Mouse (Mus musculus) embryo, embryonic 9.5 days (tissue): ENCODE results near the gene Cox14.
A peak's percentile ranks its signal among the peaks of the same experiment; 100 is the strongest.

Experiments
- DNase-seq: peaks from one replicate; pipeline ENCODE4 v3.0.0-alpha.2; 2017; ENCODE audit errors: extremely low spot score

The Cox14 gene

DNA sequence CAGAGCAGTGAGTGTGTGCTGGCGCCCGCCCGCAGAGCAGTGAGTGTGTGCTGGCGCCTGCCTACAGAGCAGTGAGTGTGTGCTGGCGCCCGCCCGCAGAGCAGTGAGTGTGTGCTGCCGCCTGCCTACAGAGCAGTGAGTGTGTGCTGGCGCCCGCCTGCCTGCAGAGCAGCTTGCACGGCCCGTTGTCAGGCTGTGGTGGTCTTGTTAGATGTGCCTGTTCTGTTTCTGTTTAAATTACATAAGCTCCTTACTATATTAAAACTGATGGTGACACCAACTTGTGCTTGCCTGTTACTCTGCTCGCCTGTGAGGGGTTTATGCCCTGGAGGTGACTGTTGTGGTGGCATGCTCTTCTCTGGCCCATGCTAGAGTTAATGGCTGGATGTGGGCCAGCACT lies 17.2 kb upstream of the Cox14 start:
- DNase-seq: no peak

DNA sequence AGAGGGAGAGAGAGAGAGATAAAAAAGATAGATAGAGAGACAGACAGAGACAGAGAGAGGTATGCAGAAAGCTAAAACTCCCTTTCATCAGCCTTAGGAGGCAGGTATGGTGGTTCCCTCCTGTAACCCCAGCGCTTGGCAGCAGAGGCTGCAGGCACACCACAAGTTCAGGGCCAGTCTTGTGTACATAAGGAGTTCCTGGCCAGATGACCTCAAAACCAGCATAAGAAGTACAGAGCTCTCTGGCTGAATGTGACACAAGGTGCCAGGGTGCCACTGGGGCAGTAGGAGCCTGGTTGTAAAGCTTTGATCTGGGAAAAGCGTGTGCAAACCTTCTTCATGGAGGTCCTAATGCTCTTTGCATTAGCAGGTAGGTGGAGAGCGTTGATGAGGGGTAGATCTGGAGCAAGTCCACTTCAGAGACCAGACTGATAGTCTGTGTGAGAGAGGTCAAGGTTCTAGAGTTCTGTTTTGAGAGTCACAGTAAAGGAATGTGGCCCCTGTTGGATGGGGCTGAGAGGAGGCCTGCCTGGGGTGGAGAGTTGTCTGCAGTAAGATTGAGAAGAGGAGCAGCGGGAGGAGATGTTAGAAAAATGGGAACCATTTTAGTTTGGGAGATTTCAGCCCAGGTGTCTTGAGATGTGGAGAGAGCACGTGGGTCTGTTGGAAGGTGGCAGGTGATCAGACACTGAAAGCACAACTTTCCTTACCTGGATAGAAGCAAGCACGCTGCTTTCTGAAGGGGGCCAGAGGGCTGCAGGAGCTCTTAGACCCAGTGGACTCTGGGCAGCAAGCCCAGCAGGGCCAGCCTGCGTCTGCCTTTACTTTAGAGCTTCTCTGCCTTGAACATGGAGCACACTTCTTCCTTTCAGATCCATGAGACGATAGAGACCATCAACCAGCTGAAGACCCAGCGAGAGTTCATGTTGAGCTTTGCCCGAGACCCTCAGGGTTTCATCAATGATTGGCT lies 14.9 kb upstream of the Cox14 start:
- DNase-seq: no peak

DNA sequence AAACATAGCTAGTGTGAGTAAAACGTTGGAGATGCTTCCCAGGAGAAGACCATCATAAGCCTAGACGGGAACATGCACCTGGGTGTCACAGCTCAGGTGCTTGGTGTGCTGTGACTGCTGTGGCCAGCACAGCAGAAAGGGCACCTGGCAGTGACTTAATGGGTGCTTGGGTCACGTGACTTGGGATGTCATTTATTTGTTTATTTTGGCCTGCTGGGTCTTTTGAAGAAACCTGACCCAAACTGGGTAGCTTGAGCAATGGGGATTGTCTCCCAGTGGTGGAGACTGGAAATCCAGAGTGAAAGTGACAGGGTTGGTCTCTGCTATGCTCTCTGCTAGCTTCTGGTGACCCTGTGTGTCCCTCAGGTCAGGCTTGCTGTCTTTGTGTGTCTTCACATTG lies 13.9 kb upstream of the Cox14 start:
- DNase-seq: no peak

DNA sequence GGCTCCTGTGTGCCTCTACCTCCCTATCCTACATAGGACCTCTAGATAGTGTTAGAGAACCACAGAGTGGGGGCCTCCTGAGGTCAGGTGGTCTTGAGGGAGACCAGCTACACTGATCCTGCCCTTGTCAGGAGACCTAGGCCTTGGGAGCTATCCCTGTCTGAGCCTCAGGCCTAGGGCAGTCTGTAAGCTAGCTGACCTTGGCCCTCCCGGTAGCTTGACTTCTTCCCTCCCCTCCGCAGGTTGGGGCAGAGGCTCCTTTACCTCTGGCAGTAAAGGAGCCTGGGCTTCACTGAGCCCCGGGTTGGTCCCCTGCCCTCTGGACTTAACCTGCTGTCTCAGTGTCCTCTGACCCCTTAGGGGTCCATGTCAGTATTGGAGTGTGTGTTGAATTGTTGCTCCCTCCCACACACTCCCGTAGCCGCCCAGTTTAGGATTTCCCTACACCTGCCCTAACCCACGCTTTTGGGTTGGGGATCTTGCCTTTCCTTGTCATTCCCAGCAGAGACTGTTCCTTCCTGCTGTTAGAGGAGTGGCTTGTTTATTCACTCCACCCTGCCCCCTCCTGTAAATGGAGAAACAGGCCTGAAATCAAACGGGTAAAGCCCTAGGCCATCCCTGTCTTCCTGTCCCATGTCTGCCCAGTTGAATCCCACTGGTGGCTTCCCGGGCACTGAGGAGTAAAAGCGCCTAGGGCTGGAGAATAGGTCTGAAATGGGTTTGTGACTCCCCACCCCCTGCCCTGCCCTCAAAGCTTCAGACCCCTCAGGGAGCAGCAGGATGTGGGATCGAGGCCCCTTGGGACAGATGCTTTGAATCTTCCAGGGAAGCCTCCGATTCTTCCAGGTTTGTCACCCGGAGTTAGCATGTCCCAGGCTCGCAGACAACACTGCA lies 12.5 kb upstream of the Cox14 start:
- DNase-seq: no peak

DNA sequence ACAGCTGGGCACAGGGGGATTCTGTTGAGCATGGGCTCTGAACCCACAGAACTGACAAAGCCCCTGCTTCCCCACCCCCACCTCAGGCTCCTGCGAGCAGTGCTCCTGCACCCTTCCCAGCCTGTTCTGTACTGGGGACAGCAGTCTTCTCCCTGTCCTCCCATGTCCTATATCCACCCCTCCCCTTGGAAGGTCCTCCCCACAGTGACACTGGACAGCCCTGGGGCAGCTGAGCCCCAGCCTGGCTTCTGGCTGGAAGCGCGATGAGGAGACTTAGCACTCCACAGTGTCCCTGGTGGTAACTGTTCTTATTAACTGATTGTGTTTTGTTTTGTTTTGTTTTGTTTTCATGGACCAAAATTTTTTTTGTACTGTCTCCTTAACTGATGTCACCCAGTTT lies 11.8 kb upstream of the Cox14 start:
- DNase-seq: no peak

DNA sequence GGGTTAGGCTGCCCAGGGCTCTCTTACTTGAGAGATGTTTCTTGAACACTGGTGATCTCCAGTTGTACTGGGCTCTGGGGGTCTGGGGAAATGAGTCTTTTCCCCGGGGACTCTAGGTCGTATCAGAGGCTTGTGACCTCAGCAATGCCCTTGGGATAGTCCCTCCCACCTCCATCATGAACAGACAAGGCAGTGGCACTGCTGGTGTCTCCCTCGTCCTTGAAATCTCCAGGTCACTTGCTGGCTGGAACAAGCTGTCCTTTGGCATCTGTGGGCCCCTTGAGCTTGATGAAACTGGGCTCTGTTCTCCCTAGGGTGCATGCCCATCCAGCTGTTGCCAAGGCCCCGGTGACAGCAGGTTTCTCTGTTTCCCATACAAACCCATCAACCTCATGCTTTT lies 11.2 kb upstream of the Cox14 start:
- DNase-seq: no peak

DNA sequence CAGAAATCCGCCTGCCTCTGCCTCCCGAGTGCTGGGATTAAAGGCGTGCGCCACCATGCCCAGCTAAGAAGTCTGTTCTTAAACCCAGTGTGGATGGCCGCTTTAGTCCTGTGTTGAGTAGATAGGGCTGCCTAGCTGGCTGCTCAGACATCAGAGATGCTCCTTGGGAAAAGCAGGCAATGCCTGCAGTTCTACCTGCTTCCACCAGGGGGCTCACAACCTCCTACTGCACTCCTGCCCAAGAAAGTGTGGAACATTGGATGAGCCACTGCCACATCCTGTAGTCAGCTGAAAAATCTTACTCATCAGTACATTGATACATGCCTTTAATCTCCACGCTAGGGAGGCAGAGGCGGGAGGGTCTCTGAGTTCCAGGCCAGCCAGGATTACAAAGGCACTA lies 10.6 kb upstream of the Cox14 start:
- peak; percentile 72 for DNase-seq

DNA sequence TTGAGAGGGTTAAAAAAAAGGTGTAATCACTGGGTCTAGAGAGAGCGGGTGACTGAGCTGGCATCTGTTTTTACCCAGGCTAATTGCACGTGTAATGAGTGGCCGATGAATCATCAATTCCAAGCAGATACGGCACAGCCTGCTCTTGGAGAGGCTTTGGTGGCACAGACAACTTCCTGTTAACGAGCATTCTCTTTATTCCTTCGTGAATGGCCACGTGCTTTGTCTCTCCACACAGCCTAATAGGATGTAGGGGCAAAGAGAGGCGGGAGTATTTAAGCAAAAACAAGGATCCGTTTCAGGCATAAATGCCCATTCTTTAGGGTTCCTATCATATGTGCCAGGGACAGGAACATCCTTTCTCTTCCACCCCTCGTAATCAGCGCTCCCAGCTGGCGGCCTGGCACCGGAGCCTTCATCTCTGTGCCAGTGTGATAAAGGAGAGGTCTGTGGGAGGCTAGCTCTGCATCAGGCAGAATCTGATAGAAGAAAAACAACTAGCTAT lies 10.0 kb upstream of the Cox14 start:
- no peak for DNase-seq

DNA sequence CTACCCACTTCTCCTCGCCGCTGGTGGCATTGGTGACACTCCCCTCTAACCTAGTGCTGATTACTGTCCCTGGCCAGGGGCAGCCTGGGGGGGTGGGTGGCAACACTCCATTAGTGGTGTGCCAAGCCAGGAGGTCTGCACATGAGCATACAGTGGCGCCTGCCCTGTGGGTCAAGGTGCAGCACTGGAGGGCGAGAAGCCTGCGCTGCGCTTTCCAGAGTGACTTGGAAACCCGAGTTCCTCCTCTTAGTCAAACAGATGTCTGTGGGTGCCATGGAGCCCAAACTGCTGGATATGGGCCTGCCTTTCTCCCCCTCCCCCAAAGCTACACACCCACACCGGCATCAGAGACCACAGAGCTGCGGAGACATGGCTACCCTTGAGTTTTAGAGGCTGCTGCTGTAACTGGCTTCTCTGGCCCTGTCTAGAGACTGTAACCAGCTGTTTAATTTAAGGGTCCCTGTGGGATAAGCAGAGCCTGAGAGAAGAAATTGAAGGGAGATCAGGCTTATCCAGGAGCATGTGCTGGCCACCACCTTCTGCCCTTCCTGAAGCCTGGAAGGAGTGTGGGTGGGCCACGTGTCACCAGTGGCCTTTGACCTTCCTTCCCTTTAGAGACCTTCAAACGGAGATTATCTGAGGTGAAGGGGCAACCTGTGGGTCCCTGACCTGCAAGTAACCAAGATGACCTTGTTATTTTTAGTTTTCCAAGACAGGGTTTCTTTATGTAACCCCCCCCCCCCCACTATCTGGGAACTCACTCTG lies 9.3 kb upstream of the Cox14 start:
- DNase-seq: no peak

DNA sequence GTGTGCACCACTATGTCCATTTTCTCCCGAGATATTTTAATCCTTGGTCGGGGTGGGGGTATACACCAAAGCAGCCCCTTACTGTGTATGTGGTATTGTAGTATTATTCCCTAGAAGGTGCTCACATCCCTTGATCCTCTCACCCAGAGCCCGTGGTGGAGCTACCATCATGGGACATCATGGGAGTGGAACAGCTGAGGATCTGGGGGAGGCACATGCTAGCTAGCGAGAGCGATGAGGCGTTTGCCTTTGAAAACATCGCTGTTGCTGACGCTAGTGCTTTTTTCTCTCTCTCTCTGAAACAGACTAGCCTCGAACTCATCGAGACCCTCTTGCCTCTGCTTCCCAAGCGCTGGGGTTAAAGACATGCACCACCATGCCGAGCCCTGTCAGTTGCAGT lies 8.6 kb upstream of the Cox14 start:
- DNase-seq: no peak

DNA sequence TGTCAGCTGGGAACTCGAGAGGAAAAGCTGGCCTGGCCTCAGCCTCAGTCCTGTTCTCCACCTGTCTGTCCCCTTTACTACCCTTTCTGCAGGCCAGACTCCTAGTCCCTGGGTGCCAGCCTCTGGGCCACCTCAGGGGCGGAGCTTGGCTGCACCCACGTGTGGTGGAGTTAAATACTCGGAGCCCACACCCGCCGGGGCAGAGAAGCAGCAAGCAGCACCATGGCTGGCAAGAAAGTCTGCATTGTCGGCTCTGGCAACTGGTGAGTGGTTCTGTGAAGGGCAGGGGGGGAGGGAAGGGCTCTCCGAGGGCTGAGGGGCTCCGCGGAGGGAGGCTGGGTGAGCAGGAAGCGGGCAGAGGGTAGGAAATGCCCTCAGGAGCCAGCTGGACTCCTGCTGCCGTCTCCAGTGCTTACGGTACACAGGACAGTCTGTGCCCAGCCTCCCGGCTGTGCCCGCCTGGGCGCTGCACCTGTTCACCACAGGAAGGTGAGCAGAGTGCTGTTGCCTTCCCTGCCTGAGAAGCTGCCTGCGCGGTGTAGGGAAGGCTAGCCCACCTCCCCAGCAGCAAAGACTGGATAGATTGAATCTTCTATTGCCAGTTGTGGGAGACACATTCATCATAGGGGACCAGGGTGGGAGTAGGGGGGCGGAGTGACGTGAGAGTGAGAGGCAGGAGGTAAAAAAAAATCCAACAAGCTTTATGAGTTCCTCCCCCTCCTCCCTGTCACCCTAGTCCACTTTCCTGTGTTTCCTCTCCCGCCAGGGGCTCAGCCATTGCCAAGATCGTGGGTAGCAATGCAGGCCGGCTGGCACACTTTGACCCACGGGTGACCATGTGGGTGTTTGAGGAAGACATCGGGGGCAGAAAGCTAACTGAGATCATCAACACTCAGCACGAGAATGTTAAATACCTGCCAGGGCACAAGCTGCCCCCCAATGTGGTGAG lies 7.8 kb upstream of the Cox14 start, which contains the start of gene Gpd1:
Gene Gpd1 (plus strand): TSS at position 130 of the 949 bp plus-strand sequence.
- no peak for DNase-seq

DNA sequence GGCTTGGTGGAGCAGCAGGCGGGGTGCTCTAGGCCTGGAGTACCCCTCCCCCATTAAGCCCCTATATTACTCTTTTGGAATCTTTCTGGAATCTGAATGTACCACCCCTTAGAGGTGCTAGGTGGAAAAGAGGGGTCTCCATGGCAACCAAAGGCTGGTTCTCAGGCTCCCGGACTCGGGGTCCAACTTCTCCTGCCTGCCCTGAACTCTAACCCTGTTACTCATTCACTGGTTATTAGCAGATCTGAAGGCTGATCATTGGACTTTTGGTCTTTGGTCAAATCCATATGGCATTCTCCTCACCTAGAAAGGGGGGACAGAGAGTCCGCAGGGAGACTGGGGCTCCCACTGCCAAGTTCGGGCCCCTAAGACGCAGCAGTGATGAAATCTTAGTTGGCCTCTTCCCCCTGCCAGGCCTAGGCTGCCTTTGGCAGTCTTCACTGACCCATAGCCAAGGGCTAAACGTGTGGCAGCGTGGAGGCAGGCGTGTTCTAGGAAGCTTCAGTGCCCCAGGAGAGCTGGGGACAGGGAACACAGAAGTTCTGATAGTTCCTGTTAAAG lies 6.9 kb upstream of the Cox14 start:
- no peak for DNase-seq

DNA sequence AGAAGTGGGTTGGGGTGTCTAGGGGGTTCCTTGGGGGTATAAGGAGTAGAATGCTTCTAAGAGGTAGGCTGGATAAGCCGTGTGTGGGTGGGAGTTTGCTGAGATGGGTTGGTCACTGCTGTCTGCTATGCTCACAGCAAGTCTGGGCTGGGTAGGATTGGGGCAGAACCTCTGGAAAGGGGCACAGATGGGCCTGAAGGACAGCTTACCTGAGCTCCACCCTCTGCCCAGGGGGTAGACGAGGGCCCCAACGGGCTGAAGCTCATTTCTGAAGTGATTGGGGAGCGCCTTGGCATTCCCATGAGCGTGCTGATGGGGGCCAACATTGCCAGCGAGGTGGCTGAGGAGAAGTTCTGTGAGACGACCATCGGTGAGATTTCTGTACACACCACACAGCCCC lies 5.6 kb upstream of the Cox14 start:
- DNase-seq: no peak

DNA sequence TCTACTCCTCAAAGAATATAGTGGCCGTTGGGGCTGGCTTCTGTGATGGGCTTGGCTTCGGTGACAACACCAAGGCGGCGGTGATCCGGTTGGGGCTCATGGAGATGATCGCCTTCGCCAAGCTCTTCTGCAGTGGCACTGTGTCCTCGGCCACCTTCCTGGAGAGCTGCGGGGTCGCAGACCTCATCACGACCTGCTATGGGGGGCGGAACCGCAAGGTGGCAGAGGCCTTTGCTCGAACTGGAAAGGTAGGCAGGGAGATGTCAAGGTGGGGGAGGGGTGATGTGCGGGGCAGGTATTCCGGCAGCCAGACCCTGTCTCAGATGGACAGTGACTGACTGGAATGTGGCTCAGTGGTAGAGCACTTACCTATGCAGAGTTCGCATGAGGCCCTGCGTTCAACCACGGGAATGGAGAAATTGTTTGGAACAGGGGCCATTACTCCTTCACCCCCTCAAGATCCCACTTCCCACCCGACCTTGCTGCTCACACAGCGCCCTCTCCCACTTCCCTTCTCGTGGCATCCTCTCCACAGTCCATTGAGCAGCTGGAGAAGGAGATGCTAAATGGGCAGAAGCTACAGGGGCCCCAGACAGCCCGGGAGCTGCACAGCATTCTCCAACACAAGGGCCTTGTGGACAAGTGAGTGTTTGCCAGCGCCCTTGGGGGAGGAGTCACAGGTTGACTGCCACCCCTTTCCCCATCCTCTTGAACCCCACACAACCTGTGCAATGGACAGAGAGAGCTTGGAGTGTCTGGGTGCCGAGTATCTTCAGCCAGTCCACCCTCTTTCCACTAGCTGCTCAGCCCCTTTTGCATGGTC lies 3.3 kb upstream of the Cox14 start:
- DNase-seq: no peak

DNA sequence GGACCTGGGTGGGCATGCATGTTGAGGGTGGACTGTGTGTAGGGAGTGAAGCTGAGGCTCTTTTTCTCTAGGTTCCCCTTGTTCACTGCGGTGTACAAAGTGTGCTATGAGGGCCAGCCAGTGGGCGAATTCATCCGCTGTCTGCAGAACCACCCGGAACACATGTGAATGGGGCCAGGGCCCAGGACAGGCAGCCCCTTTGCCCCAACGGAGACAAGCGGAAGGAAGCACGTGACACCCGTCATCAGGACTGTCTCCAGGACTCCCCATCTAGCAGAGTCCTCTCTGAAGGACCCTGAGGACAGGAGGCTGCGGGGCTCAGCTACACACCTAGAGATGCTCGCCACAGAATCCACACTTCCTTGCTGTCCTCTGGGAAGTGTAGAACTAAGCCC lies 2.3 kb upstream of the Cox14 start:
- no peak for DNase-seq

DNA sequence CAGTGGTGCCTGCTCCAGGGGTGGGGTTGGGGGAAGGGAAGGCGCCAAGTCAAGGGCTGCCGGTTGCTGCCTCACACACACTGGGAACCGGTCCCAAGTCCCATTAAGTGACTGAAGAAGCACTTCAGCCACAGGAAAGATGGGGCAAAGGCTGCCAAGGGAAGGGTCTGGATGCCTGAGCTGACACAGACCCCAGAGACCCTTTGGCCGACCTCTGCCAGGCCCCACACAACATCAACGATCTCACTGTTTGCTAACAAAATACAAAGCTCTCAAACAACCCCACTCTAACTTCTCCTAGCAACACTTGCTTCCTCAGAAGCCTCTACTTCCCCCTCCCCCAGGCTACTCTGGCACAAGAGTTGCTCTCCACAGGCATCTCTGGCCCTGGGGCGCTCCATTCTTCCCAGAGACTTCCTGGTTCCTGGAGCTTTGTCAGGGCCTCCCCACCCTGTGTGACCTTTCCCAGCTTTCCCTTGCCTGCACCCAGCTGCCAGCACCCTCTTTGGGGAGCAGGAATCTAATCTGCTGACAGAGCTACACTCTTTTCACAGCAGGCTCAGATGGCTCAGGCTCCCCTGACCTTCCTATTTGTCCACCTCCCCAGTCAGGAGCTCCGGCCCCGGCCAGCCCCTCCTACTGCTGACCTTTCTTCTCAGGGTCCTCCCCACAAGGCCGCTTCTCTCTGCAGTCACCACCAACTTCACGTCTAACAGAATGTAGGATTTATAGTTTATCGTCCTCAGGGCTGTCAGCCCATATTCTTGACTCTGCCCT lies 1.7 kb upstream of the Cox14 start:
- DNase-seq: peak; percentile 67

DNA sequence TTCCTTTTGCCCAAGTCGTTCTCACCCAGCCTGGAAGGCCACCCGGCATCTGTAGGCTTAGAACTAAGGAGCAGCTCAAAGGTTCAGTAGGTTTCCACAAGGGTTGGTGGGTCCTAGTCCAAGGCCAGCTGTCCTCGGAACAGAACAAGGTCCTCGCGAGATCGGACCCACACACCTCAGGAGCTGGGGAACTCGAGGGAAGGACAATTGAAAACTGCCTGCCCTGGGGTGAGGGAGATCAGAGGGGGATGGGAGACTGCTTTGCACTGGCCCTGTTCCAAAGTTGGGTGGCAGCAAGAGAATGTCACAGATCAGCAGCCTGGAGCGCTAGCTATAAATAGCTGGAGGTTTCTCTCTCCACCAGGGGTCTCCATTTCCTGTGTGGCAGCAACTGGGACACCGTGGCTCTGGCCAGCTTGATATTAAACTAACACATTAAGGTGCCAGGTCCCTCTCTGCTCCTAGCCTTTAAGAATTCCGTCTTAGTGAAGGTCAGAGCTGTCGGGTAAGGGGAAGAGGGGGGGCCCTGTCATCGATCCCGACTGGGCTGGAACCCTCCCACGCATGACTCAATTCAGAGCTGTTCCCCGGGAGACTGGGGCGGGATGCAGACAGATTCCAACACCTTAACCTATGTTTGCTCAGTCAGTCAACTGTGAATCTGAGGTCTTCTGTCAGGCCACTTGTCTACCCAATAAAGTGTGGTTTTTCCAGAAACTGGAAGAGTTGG lies 961 bp upstream of the Cox14 start:
- DNase-seq: peak; percentile 73

DNA sequence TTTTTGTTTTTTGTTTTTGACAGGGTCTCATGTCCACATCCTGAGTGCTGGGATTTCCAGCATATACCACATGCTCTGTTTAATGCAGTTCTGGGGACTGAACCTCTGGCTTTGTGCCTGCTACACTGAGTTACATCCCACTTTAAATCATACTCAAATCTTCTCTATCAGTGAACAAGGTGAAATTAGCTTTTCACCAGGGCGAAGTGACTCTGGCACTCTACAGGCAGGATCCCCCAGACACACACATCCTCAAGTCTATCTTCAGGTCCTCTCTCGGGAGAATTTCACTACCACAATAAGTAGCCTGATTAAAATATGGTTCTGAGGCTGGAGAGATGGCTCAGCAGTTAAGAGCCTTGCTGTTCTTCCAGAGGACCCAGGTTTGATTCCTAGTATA lies 1.1 kb downstream of the Cox14 start:
- no peak for DNase-seq
